Mouse (Mus musculus) urinary bladder, adult 18-20 months (tissue): ENCODE results near the gene Tmem14a.
"Not testable (repeated sequence)": the region's sequence is repeated elsewhere in the genome, so short reads cannot be mapped to it uniquely, and the experiment has no call there.

Experiments
- DNase-seq, 2 experiments: peaks; one replicate each; pipeline ENCODE4 v3.0.0; 2022; ENCODE audit warnings: low spot score in 2 of 2, mixed read lengths in 2 of 2

The Tmem14a gene

GRCm38 (mm10) chr1:21218489-21218919, at the start of gene Tmem14a:
TSS of gene Tmem14a (plus strand) at chr1:21218575.
- DNase-seq, result peak; percentile 82 to 94

DNA sequence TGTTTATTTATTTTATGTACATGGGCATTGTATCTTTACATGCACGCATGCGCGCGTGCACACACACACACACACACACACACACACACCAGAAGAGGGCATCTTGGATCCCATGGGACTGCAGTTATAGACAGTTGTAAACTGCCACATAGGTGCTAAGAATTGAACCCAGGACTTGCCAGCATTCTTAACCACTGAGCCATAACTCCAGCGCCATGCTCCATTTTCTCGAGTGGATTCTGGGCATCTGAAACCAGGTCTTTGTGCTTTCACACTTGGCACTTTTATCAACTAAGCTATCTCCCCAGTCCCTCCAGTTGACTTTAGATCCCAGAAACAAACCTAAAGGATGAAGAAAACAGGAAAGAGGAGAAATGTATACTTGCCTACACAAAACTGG, 33.2 kb upstream of the Tmem14a start:
- no peak for DNase-seq

- no peak for DNase-seq
Observed at GRCm38 (mm10) chr1:21206241-21206640, 12.1 kb upstream of the Tmem14a start.

DNA sequence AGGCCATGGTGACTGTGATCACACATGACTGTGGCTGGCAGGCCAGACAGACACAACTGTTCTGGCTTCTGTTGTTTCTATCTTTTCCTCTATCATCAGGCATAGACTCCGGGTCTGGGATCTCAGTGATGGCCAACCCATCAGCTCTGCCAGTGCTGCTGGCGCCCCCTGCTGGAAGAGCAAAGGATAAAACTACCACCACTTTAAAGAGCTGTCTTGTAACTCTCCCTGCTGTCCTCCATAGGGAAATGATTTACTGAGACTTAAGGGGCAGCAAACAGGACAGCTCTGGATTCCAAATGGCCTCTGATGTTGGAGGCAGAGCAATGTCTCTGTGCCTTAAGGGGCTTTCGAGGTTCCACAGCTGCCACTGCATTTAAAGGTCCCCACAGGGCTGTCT, 4.8 kb upstream of the Tmem14a start:
- DNase-seq, result not testable (repeated sequence)

DNA sequence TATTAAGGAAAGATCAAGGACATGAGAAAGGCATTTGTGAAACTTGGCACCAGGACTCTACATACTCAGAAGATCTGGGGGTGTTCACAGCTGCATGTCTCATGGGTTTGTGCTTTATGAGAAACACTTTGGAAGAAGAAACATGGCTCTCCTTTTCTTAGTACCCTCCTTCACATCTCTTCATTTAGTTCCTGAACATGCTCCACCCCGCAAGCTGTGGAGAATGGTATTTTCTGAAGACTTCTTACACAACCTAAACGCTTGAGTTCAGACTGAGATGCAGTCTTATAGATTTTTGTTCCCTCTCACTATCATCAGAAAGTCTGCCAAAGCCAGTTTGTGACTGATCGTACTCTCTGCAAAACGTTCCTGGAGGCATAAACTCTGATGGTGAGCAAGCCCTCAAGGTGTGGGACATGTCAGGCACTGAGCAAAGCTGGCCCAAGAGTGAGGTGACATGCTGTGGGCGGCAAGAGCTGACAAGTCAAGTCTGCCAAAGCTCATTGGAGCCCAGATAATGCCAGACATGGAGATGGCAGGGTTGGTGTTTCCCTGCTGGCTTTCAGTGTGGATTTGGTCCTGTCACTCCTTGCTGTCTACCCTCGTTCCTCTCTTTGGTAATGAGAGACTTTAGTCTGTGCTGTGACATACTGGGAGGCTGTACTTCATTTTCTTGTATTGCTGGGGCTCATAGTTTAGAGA, 4.2 kb upstream of the Tmem14a start:
- DNase-seq, result not testable (repeated sequence)

GRCm38 (mm10) chr1:21227756-21228395, 9.5 kb downstream of the Tmem14a start:
- no peak for DNase-seq

- DNase-seq, result not testable (repeated sequence)
Observed at GRCm38 (mm10) chr1:21228740-21229722, 10.7 kb downstream of the Tmem14a start.

GRCm38 (mm10) chr1:21230376-21230775, 12.0 kb downstream of the Tmem14a start:
- DNase-seq, result no peak

- peak in 1 of 2 experiments; percentile 10 for DNase-seq
Observed at GRCm38 (mm10) chr1:21231744-21232464, 13.5 kb downstream of the Tmem14a start.

DNA sequence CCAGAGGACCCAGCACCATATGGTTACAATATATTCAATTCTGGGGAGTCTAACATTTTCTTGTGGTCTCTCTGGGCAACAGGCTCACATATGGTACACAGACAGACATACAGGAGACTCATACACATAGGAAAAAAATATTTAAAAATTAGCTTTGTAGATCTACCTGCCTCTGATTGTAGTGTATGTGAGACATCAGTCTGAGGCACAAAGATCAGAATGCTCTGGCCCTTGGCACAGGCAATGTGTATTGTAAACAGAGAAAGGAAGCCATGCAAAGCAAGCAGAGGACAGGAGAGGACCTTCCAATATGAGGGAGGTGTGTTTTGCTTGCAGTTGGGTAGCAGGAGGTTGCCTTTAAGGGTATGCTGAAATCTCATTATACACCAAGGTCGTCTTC, 14.1 kb downstream of the Tmem14a start:
- no peak for DNase-seq

- no peak for DNase-seq
Observed at GRCm38 (mm10) chr1:21235359-21235758, 17.0 kb downstream of the Tmem14a start.

DNA sequence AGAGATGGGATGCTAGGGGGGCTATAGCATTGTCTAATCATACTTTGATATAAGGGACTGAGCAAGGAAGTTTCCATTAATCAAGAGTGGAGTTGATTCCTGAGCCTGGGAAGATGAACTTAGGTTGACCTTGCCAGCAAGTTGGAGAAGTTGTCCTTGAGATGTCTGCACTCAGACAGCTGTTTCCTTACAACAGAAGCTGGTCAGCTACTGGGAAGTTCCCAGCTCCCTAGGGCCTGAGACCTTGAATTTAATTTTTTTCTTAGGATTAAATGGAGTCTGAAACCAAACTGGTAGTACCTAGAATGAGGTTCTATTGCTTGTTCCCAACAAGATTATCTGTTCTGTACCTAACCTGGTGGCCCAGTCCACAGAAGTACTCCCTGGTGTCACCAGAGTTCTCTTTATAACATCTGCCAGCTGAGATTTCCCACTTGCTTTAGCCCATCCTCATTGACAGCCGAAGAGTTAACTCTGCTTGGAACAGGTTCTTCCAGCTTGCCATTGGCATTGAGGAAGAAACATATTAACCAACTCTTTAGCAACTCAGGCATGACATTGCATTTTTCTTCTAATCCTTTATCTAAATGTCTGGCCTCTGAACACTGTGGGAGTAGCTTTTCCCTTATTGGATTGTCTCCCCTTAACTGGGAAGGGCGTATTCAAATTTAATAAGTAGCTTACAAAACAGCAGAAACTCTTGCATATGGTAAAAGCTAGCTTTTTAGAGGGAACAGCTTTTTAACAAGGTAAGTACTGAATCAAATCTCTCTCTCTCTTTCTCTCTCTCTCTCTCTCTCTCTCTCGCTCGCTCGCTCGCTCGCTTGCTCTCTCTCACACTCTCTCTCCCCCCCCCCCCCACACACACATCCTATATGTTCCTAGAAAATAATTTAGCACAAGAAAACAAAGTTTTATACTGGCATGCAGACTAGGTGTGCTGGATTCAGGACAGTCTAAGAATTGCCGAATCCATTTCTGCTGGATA, 21.8 kb downstream of the Tmem14a start, which contains the start of gene Gsta3:
Gene Gsta3 (plus strand): TSS at position 679 of the 988 bp plus-strand sequence.
- DNase-seq, result peak in 1 of 2 experiments; percentile 9

- no peak for DNase-seq
Observed at GRCm38 (mm10) chr1:21241096-21241495, 22.7 kb downstream of the Tmem14a start.

DNA sequence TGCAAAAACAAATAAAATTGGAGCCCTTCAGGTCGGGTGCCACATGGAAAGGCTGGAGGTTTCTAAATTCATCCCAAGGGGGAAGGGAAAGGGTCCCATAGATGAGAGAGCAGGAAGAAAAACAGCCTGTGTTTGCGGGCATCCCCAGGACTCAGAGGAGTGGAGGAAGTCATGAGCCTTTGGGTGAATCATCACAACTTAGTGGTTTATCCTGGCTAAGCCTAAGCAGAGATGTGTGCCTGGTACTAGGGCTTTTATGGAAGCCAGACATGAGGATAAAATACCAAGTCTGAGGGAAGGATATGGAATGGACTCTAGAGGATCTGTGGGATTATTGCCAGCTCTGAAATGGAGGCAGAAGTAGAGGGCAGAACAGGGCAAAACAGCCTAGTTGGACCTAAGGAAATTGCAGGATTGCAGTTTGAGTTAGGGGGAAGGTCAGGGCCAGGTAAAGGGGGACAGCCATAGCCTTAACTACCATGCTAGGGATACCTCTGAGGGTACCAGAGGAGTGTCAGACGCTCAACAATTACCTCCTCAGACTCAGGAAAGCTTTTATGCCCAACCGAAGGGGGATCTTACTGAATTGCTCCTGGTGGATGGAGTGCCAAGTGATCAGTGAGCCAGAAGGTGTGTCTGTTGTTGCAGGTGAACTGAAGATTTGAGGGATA, 26.1 kb downstream of the Tmem14a start:
- no peak for DNase-seq

- DNase-seq, result no peak
Observed at GRCm38 (mm10) chr1:21246136-21246535, 27.8 kb downstream of the Tmem14a start.

DNA sequence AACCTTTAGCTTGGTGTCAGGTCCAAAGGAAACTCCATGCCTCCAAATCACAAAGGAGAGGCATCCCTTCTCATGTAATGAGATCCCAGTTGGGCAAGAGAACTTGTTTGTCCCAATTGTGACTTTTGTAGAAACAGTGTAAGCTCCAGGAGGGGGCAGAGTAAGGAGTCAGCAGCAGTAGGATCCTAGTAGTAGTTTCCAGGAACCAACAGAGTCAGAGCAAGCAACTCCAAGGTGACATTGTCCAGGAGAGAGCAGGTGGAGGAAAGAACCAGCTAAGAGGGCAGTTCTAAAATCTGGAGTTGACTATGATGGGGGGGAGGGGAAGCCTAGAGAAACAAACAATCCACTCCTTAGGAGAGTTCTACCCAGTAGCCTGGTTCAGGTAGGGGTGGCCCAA, 29.5 kb downstream of the Tmem14a start:
- no peak for DNase-seq

DNA sequence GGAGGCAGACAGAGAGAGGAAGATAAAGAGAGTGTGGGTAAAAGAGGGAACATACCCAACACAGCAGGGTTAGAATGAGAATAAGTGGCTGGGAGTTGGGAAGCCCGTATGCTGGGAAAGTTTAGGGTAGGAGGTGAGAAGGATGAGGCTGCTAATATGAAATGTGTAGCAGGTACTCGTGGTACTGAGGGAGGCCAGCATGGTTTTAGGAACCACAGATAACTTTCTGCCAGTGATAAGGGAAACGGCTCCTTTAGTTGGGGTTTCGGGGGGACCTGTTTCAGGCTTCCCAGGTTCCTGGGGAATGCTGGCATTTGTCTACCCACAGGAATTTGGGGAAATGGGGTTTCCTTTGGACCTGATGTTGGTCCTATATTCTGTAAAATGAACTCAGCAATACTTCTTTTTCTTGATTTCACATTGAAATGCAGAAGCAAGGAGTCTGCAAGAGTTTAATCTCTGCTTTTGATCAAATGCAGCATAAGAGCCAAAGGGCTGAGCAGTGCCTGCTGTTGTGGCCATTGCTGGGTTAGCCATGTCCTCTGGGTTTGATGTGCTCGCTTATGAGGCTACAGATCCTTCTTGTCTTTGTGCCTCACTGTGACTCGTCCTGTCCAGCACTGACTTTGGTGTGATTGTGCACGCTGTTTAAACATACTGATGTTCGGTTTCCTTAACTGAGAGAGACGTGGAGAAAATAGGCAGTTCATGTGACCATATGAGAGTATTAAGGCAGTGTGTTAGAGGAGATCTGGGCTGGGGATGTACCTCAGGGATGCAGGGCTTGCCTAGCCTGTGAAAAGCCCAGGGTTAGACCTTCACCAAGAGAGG, 30.4 kb downstream of the Tmem14a start:
- DNase-seq, result no peak

GRCm38 (mm10) chr1:21251661-21252060, 33.3 kb downstream of the Tmem14a start:
- no peak for DNase-seq
